Mouse (Mus musculus): ENCODE results near the gene Acoxl.

Gene Acoxl

DNA sequence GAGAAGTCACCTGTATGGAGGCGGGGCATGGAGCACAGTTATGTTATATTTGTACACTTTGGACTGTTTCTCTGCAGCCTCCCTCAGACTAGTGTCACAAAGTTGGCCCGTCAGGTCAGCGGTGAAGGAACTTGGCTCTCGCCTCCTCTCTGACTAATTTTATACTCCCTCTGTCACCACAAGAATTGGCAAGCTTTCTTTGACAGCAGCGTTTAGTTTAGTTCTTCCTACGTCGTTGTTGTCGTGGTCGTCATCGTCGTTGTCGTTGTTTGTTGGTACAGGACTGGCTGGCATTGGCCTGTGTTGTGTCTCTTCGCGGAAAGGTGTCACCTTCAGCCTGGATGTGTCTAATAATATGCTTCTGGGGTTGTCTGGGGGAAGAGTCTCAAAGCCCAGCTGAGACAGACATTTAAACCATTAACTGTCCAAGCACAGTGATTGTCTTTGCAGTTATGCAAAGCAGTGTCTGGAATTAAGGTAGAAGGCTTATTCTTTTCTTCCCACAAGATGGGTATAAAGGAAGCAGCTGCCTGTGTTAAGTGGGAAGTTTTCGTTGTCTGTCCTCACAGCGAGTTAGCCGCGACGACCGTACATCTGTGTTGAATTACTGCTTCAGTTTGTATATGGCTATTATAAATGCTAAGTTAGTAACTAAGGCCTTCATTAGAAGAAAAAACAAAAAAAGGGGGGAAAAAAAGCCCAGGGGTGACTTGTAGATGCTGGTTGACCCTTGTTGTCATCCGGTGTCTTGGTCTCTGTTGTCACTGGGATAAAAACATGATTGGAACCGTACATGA lies 299.0 kb downstream of the Acoxl start:
- TF ChIP-seq GATA4 (IDR thresholded peaks at IDR 0.05; ENCODE audit: insufficient replicate concordance, low read length), result no peak

- TF ChIP-seq GATA4 (IDR thresholded peaks at IDR 0.05; ENCODE audit: insufficient replicate concordance, low read length), result no peak
These were observed 300.2 kb downstream of the Acoxl start for GRCm38 (mm10) chr2:128138924-128139323.

GRCm38 (mm10) chr2:128139781-128140180 lies 301.1 kb downstream of the Acoxl start:
- TF ChIP-seq GATA4 (IDR thresholded peaks at IDR 0.05; ENCODE audit: insufficient replicate concordance, low read length), result no peak

DNA sequence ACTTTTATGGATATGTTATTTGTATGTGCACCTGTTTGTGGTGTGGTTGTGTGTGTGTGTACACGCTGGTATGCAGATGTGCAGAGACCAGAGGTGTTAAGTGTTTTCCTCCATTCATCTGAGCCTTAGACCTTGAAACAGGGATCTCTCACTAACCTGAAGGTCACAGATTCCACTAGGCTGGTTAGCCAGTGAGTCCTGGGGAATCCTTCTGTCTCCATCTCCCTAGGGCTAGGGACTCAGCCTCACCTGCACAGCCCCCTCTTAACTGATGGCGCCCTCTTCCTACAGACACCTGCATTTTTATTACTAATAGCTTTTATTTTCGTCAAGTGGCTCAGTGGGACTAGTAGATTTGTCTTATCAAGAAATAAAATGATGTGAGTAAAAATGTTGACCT lies 301.5 kb downstream of the Acoxl start:
- no peak for TF ChIP-seq GATA4 (IDR thresholded peaks at IDR 0.05; ENCODE audit: insufficient replicate concordance, low read length)

DNA sequence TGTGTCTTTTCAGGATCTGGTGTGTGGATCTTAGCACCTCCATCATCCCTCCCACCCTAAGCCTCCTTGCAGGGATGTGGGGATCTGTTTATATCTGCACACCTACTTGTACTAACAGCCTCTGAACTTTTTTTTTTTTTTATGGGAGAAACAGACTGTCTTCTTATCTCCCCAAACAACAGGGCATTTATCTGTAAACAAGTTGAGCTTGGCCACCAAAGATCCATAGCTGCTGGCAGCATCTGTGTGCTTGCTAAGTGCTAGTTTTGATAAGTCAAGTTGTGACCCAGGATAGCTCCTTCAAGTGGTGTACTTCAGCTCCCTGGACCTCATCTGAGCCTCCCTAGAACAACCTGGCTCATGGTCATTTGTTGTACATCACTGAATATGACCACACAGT lies 305.3 kb downstream of the Acoxl start:
- TF ChIP-seq GATA4 (IDR thresholded peaks at IDR 0.05; ENCODE audit: insufficient replicate concordance, low read length), result no peak

- no peak for TF ChIP-seq GATA4 (IDR thresholded peaks at IDR 0.05; ENCODE audit: insufficient replicate concordance, low read length)
These were observed 306.8 kb downstream of the Acoxl start for GRCm38 (mm10) chr2:128145433-128145832.

- no peak for TF ChIP-seq GATA4 (IDR thresholded peaks at IDR 0.05; ENCODE audit: insufficient replicate concordance, low read length)
These were observed 310.9 kb downstream of the Acoxl start for GRCm38 (mm10) chr2:128149596-128149995.

DNA sequence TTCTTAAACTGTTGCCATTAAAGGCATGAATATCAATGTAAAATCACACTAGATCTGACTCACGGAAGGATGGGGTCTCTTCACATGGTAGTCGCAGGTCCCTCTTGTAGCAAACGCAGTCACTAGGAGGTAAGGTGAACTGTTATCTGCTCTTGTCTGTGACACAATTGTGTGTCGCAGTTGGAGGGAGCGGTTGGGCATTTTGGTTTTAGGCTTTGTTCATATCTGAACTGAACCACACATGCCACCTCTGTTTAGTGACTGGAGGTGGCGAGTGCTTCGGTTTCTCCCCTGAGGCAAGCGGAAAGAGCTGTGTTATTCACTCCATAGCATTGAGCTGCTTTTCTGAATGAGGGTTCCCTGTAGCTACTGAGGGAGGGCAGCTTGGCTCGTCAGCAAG lies 313.5 kb downstream of the Acoxl start:
- no peak for TF ChIP-seq GATA4 (IDR thresholded peaks at IDR 0.05; ENCODE audit: insufficient replicate concordance, low read length)

- TF ChIP-seq GATA4 (IDR thresholded peaks at IDR 0.05; ENCODE audit: insufficient replicate concordance, low read length), result no peak
These were observed 314.3 kb downstream of the Acoxl start for GRCm38 (mm10) chr2:128152845-128153550.

DNA sequence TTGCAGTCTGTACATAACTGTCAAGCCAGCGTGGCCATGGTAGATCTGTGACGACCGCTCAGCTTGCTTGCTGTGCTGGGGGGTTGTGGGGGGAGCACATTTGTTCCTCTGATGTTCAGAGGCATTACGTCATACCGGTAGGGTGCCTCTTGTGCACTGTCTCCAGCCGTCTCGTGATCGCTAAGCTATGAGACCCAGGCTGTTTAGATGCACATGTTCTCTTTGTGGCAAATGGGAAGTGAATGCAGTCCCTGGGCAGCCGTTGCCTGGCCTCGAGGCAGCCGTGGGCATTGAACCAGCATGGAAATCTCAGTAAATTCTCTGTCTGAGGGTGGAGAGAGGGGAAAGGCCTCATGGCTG lies 314.9 kb downstream of the Acoxl start:
- no peak for TF ChIP-seq GATA4 (IDR thresholded peaks at IDR 0.05; ENCODE audit: insufficient replicate concordance, low read length)

GRCm38 (mm10) chr2:128155412-128156066 lies 316.9 kb downstream of the Acoxl start:
- no peak for TF ChIP-seq GATA4 (IDR thresholded peaks at IDR 0.05; ENCODE audit: insufficient replicate concordance, low read length)

- no peak for TF ChIP-seq GATA4 (IDR thresholded peaks at IDR 0.05; ENCODE audit: insufficient replicate concordance, low read length)
These were observed 317.4 kb downstream of the Acoxl start for GRCm38 (mm10) chr2:128156067-128156462.

DNA sequence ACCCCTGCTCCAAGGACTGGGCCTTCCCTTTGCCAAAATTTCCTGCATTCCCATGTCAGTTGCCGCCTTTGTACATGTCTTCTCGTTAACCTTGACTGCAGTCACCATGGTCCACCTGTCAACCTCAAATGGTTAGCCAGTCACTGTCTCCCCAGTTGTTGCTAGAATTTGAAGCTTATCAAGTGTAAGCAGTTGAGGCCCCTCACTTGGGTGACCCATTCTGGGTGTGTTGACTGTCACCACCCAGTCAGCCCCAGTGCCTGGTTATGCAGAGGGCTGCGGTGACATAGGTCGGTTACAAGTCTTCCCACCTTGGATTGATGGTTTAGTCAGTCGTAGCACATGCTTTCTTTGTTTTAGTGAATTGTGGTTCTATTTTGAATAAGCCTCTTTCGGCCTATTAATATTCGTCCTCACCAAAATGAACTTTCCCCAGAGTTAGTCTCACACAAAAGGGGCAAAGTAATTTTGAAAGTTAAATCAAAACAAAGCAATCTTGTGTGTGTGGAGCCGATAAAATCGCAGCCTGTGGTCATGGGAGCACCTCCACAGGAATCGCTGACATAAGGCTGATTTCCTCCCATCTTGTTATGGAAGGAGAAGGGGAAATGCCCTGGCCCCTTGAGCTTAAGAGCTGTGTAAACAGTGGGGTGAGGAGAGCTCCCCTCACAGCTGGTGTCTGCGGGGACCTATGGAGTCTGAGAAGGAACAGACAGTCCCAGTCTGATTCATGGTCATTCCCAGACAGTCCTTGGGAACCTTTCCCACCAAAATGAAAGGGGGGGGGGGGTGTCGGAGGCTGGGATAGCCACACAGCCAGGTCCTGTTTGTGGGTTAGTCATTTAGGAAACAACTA lies 318.1 kb downstream of the Acoxl start:
- TF ChIP-seq GATA4 (IDR thresholded peaks at IDR 0.05; ENCODE audit: insufficient replicate concordance, low read length), result no peak

DNA sequence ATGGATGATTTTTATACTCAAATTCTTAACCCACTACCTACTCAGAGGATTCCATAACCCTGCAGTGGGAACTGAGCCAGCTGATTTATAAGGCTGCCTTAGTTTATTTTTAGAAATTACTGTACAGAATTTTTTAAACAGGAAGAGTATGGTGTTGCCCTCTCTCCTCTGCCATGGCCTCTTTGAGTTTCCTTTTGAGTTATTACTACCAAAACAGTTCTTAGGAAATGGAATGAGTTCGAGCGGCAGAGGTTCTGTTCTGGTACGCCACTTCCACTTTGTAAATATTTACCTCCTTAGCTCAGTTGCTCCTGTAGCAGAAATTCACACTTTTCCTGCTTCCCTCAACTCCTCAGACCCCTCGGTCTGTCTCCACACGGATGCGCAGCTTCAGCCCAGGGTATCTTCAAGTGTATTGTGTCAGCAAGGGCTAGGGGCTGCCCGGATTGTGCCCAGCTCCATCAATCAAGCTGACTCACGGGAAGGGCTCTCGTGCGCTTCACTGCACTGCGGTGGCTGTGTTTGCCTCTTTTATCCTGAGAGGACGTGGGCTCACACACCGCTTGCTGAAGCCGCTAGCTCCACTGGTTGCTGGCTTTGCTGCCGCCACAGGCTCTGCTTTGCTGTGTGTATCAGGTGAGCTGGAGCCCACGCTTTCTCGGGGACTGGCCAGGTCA lies 320.2 kb downstream of the Acoxl start:
- TF ChIP-seq GATA4 (IDR thresholded peaks at IDR 0.05; ENCODE audit: insufficient replicate concordance, low read length), result no peak

Measured in liver, adult (tissue).